Mouse (Mus musculus): ENCODE data around the gene Elavl1. TPM values are rescaled to one million over a fixed set of nuclear protein-coding genes. Genes with fewer than 3 reads are reported as not detected.

The Elavl1 gene
- total and polyA plus RNA-seq, 3 experiments: 55.8 to 112 (median 76.4) TPM

- in situ Hi-C loops (cut with MboI; ENCODE audit: low pct_ligation_motif_present, low pct_unique_long_range_greater_than_20kb, low sequenced_read_pairs): no loop called here
- H3K27ac ChIP-seq (ENCODE audit: insufficient read depth, low read depth): no peak overlapping the region
- H3K4me1 ChIP-seq (ENCODE audit: control insufficient read depth in 1 of 2, insufficient read depth in 2 of 2): peaks cover 4 to 14% of the 10 kb centered on the region in 2 experiments
- H3K9ac ChIP-seq (ENCODE audit: insufficient read depth, low read depth): no peak overlapping the region
- peak overlapping the region; percentile 27 for H3K4me2 ChIP-seq (ENCODE audit: insufficient read depth, low read depth, poor library complexity, severe bottlenecking)
- H3K79me2 ChIP-seq (replicated peaks; ENCODE audit: control insufficient read depth, extremely low read depth, insufficient read depth, poor library complexity, severe bottlenecking): no peaks in the 10 kb centered on the region
- dilution Hi-C loops (cut with MboI; ENCODE audit: extremely low pct_ligation_motif_present, extremely low pct_unique_long_range_greater_than_20kb, low sequenced_read_pairs): no loop called here
- no peaks in the 10 kb centered on the region for H3K9me3 ChIP-seq (replicated peaks; ENCODE audit: low read length)
- peaks cover 0 to 5% of the 10 kb centered on the region in 2 experiments for H3K36me3 ChIP-seq (replicated peaks in 1 of 2; ENCODE audit: control insufficient read depth in 1 of 2, insufficient read depth in 1 of 2, low read length in 1 of 2)
- TF ChIP-seq RCOR1 (conservative IDR thresholded peaks at IDR 0.05; ENCODE audit: low read depth, low read length) (no peak), CHD2 (IDR thresholded peaks at IDR 0.05; ENCODE audit: low read length) (no peak), MEF2A (IDR thresholded peaks at IDR 0.05; ENCODE audit: borderline replicate concordance, low read depth, low read length) (no peak), SIN3A (IDR thresholded peaks at IDR 0.05; ENCODE audit: low read length) (no peak), USF2 (conservative IDR thresholded peaks at IDR 0.05; ENCODE audit: low read depth, low read length) (no peak), SMC3 (IDR thresholded peaks at IDR 0.05; ENCODE audit: low read depth, low read length) (no peak), PAX5 (IDR thresholded peaks at IDR 0.05; ENCODE audit: low read length) (no peak), NRF1 (IDR thresholded peaks at IDR 0.05; ENCODE audit: low read depth, low read length) (no peak), CHD1 (IDR thresholded peaks at IDR 0.05; ENCODE audit: low read depth, low read length) (no peak), ZKSCAN1 (IDR thresholded peaks at IDR 0.05; ENCODE audit: borderline replicate concordance, low read depth, low read length) (no peak), POLR2A (IDR thresholded peaks at IDR 0.05; ENCODE audit: low read depth, low read length) (no peak), CTCF (conservative IDR thresholded peaks at IDR 0.05 in 1 of 2, IDR thresholded peaks at IDR 0.05 in 1 of 2; ENCODE audit: low read depth in 2 of 2, low read length in 2 of 2) (no peak), JUND (conservative IDR thresholded peaks at IDR 0.05; ENCODE audit: low read depth, low read length) (no peak), KAT2A (IDR thresholded peaks at IDR 0.05; ENCODE audit: insufficient replicate concordance, low read length) (no peak), E2F4 (IDR thresholded peaks at IDR 0.05; ENCODE audit: insufficient replicate concordance, low read depth, low read length) (no peak), GABPA (IDR thresholded peaks at IDR 0.05; ENCODE audit: insufficient replicate concordance, low read depth, low read length) (no peak), BHLHE40 (IDR thresholded peaks at IDR 0.05; ENCODE audit: low read depth, low read length) (no peak), ETS1 (conservative IDR thresholded peaks at IDR 0.05; ENCODE audit: low read depth, low read length) (no peak), MXI1 (IDR thresholded peaks at IDR 0.05; ENCODE audit: low read depth, low read length) (no peak)
- peak; percentile 12 for DNase-seq (ENCODE audit: extremely low read depth)
- H3K27me3 ChIP-seq (replicated peaks): no peaks in the 10 kb centered on the region
- H3K4me3 ChIP-seq (replicated peaks in 1 of 3; ENCODE audit: low read depth in 2 of 3, low read length in 2 of 3, poor library complexity in 1 of 3): peak overlapping the region in 1 of 3 experiments; percentile 7
Observed at GRCm38 (mm10) chr8:4347661-4348060, 22.4 kb upstream of the Elavl1 start.

- no peak overlapping the region for H3K4me3 ChIP-seq (replicated peaks in 1 of 3; ENCODE audit: low read depth in 2 of 3, low read length in 2 of 3, poor library complexity in 1 of 3)
- dilution Hi-C loops (cut with MboI; ENCODE audit: extremely low pct_ligation_motif_present, extremely low pct_unique_long_range_greater_than_20kb, low sequenced_read_pairs): no loop called here
- TF ChIP-seq POLR2A (IDR thresholded peaks at IDR 0.05; ENCODE audit: low read depth, low read length) (no peak), RAD21 (IDR thresholded peaks at IDR 0.05; ENCODE audit: low read depth, low read length) (no peak), PAX5 (IDR thresholded peaks at IDR 0.05; ENCODE audit: low read length) (no peak), ELF1 (IDR thresholded peaks at IDR 0.05; ENCODE audit: low read depth, low read length) (no peak), HCFC1 (IDR thresholded peaks at IDR 0.05; ENCODE audit: low read depth, low read length) (no peak), ZC3H11A (IDR thresholded peaks at IDR 0.05; ENCODE audit: low read depth, low read length) (no peak), MAZ (IDR thresholded peaks at IDR 0.05; ENCODE audit: low read depth, low read length) (no peak), ZMIZ1 (IDR thresholded peaks at IDR 0.05; ENCODE audit: low read depth, low read length) (no peak), EP300 (IDR thresholded peaks at IDR 0.05; ENCODE audit: low read length) (no peak)
Observed at GRCm38 (mm10) chr8:4340207-4340606, 15.0 kb upstream of the Elavl1 start.

More at GRCm38 (mm10) chr8:4340207-4340606, 15.0 kb upstream of the Elavl1 start:
- DNase-seq (ENCODE audit: extremely low read depth): no peak
- Histone ChIP-seq H3K36me3 (replicated peaks in 1 of 2; ENCODE audit: control insufficient read depth in 1 of 2, insufficient read depth in 1 of 2, low read length in 1 of 2) (peaks cover 36 to 55% of the 10 kb centered on the region in 2 experiments), H3K27ac (ENCODE audit: insufficient read depth, low read depth) (no peak overlapping the region), H3K27me3 (replicated peaks) (no peaks in the 10 kb centered on the region), H3K79me2 (replicated peaks; ENCODE audit: control insufficient read depth, extremely low read depth, insufficient read depth, poor library complexity, severe bottlenecking) (no peaks in the 10 kb centered on the region), H3K9ac (ENCODE audit: insufficient read depth, low read depth) (no peak overlapping the region), H3K9me3 (replicated peaks; ENCODE audit: low read length) (no peaks in the 10 kb centered on the region), H3K4me2 (ENCODE audit: insufficient read depth, low read depth, poor library complexity, severe bottlenecking) (no peak overlapping the region), H3K4me1 (ENCODE audit: control insufficient read depth in 1 of 2, insufficient read depth in 2 of 2) (no peaks in the 10 kb centered on the region)
- in situ Hi-C loops (cut with MboI; ENCODE audit: low pct_ligation_motif_present, low pct_unique_long_range_greater_than_20kb, low sequenced_read_pairs): no loop called here

All from CH12.LX (cell line).